Mouse (Mus musculus) megakaryocyte, embryonic 14.5 days (primary cell): Measurements from ENCODE around the gene Atp6v0a1. TPM values are rescaled to one million over a fixed set of nuclear protein-coding genes. Genes with fewer than 3 reads are reported as not detected.

Source experiments
- H3K27me3 ChIP-seq: replicated peaks from 2 replicates; pipeline ENCODE3; 2012; ENCODE audit warnings: inconsistent platforms
- H3K36me3 ChIP-seq: replicated peaks from 2 replicates; pipeline ENCODE3; 2012; ENCODE audit warnings: low read length, inconsistent platforms, mixed read lengths
- H3K4me1 ChIP-seq: 2 replicates; pipeline ENCODE4 v1.6.1; 2012; ENCODE audit warnings: inconsistent platforms
- H3K4me3 ChIP-seq: replicated peaks from 2 replicates; pipeline ENCODE3; 2012; ENCODE audit warnings: moderate library complexity, mild to moderate bottlenecking, inconsistent platforms
- H3K9me3 ChIP-seq: 2 replicates; pipeline ENCODE4 v1.6.1; 2012; ENCODE audit warnings: inconsistent platforms
- FLI1 ChIP-seq: IDR thresholded peaks from 2 replicates; pipeline ENCODE4 v1.6.1; 2012; ENCODE audit warnings: low read length, inconsistent platforms, mixed read lengths
- GATA1 ChIP-seq: IDR thresholded peaks from 3 replicates; pipeline ENCODE4 v1.6.1; 2012; ENCODE audit warnings: mixed read lengths, low read length, inconsistent platforms, borderline replicate concordance
- polyA plus RNA-seq: library from polyadenylated mRNA; stranded (reverse); fragments of >175 nt; gene quantifications from 2 replicates; pipeline ENCODE4 v1.2.3, GENCODE M21; 2012; ENCODE audit warnings: low replicate concordance; ENCODE audit not compliant: insufficient read depth

The Atp6v0a1 gene
- polyA plus RNA-seq, 1 experiment = 90.5 TPM

DNA sequence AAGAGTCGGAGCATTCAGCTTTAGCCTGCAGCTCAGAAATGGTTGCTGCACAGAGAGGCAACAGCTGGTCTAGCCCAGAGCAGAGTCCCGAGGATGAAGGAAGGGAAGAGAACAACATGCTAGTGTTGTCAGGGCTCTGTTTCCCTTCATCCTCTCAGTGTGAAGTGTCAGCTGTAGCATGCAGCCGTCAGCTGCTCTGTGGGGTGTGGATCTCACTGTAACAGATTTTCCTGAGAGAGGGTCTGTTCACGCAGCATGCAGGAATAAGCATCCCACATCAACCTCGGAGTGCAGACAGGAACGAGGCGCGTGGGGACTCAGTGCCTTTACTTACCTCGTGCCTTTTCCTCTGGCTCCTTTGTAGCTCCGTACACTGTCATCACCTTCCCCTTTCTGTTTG lies 28.5 kb downstream of the Atp6v0a1 start:
- TF ChIP-seq GATA1 (no peak), FLI1 (no peak)
- Histone ChIP-seq H3K4me3 (no peak overlapping the region), H3K9me3 (no peaks in the 10 kb centered on the region), H3K36me3 (peaks cover 100% of the 10 kb centered on the region), H3K4me1 (peaks cover 15% of the 10 kb centered on the region; the same call in 1 of the 2 replicates), H3K27me3 (no peaks in the 10 kb centered on the region)

DNA sequence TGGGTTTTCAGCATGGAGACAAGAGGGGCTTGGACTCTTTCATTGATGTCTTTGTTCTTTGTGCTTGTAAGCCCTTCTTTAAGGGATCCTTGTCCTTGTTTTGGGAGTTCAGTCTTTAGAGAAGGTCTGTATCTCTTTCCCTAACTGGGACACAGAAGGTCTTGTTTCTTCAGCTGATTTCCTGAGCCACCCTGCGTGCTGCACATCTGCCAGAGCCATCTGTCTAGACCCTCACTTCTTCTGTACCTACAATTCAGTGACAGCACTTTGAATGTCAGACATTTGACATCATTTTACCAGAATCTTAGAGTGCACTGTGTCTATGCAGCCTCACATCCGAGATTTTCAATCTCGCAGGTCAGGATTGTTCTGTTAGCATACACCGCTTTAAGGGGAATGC lies 36.6 kb downstream of the Atp6v0a1 start:
- TF ChIP-seq FLI1 = no peak
- TF ChIP-seq GATA1 = no peak
- Histone ChIP-seq H3K27me3 (no peaks in the 10 kb centered on the region), H3K9me3 (no peaks in the 10 kb centered on the region), H3K4me3 (no peak overlapping the region), H3K4me1 (peaks cover 70% of the 10 kb centered on the region), H3K36me3 (peaks cover 100% of the 10 kb centered on the region)

DNA sequence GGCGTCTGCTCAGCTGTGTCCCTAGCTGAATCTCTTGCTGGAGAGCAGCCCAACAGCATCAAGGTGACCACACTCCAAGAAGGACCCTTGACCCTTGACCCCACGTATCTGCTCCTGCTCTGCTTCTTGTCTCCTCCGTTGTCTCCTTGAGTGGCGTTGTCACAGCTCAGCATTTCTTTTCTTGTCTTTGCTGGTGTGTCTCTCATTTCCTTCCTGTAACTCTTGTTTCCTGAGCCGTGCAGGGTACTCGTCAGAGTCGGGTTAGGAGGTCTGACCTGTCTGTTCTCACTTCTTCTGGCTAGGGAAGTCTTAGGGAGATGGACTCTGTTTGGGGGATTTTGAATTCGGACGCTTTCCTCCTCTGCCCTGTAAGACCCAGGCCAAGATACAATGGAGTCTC lies 37.2 kb downstream of the Atp6v0a1 start:
- H3K27me3 ChIP-seq = no peaks in the 10 kb centered on the region
- H3K4me1 ChIP-seq = peaks cover 76% of the 10 kb centered on the region
- H3K4me3 ChIP-seq = peak overlapping the region; percentile 76
- no peak for TF ChIP-seq FLI1
- no peak for TF ChIP-seq GATA1
- H3K36me3 ChIP-seq = peaks cover 100% of the 10 kb centered on the region
- H3K9me3 ChIP-seq = no peaks in the 10 kb centered on the region

DNA sequence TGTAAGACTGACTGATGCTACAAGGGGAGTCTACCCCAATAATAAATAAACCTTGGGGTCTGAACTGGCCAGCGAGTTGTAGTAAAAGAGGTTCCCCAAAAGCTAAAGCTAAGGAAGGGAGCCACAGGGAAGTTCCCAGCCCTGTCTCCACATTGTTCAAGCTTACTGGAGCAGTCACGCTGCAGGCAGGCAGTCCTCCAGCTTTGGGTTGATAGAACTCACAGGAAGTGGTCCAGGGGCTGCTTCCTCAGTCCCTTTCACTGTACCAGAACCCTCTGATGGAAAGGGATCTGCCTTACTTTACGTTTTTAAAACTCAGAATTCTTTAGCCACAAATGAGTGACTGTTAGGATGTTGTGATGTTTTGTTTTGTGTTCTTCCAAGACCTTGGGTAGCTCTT lies 38.2 kb downstream of the Atp6v0a1 start:
- TF ChIP-seq FLI1 (no peak), GATA1 (no peak)
- peaks cover 100% of the 10 kb centered on the region for H3K36me3 ChIP-seq
- H3K9me3 ChIP-seq = peaks cover 2% of the 10 kb centered on the region; the same call in 1 of the 2 replicates
- H3K4me1 ChIP-seq = peaks cover 83% of the 10 kb centered on the region
- no peaks in the 10 kb centered on the region for H3K27me3 ChIP-seq
- H3K4me3 ChIP-seq = peak overlapping the region; percentile 12

DNA sequence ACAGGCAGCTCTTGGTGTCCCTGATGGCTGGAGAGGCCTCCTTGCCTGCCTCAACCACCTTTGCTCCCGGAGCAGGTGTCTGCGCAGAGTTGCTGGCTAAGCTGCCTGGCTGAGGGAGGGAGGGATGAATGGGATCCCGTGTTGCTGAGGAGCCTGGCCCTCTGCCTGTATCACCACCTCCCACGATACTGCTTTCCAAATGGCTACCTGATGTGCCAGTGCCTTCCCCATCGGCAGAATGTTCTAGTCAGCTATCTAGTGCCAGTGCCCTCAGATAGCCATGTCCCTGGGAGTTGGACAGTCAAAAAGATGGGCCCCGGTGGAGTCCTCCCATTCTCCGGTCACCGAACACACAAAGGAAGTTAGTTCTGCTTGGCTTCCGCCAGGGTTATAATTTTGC lies 41.1 kb downstream of the Atp6v0a1 start:
- H3K4me3 ChIP-seq = no peak overlapping the region
- peaks cover 100% of the 10 kb centered on the region for H3K36me3 ChIP-seq
- TF ChIP-seq GATA1 = no peak
- no peak for TF ChIP-seq FLI1
- peaks cover 13% of the 10 kb centered on the region for H3K9me3 ChIP-seq
- H3K27me3 ChIP-seq = no peaks in the 10 kb centered on the region
- H3K4me1 ChIP-seq = peaks cover 84% of the 10 kb centered on the region

DNA sequence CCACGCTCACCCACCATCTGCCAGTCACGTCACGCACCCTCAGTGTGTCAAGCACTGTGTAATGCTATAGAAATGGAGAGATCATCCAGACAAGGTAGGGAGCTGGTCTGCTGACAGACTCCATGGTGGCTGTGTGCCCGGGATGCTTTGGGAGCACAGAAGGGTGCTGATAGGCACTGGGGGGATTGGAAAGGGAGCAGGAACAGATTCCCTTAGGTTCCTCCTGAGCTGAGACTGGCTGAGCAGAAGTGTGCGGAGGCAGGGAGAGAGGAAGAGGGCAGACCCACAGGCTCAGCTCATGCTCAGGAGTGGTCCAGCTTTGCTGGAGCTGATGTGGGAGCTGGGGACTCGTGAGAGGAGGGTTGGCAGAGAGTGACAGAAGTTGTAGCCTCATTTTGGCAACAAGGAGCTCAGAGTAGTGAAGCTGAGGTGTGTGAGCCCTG lies 41.8 kb downstream of the Atp6v0a1 start:
- peaks cover 100% of the 10 kb centered on the region for H3K36me3 ChIP-seq

DNA sequence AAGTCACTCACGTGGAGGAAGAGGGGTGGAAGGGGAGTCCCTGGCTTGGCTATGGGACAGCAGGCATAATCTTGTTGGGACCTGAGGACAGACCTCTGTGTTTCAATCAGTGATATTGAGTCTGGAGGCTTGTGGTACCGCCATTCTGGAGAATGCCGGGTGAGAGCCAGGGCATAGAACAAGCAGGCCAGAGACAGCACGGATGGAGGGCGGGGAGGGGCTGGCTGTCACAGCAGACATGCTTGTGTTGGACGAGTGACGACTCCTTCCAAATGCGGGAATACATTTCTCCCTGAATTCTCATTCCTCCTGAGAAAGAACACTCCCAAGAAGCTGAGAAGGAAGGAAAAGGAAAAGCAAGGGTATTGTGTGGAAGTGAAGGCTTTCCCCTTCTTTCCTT lies 42.4 kb downstream of the Atp6v0a1 start:
- no peaks in the 10 kb centered on the region for H3K27me3 ChIP-seq
- H3K4me1 ChIP-seq = peaks cover 84% of the 10 kb centered on the region
- no peak overlapping the region for H3K4me3 ChIP-seq
- no peak for TF ChIP-seq GATA1
- no peak for TF ChIP-seq FLI1
- peaks cover 100% of the 10 kb centered on the region for H3K36me3 ChIP-seq
- peaks cover 13% of the 10 kb centered on the region for H3K9me3 ChIP-seq

More for the DNA sequence above, 41.8 kb downstream of the Atp6v0a1 start:
- H3K4me3 ChIP-seq = peak overlapping the region; percentile 2
- H3K9me3 ChIP-seq = peaks cover 13% of the 10 kb centered on the region
- no peaks in the 10 kb centered on the region for H3K27me3 ChIP-seq
- peaks cover 84% of the 10 kb centered on the region for H3K4me1 ChIP-seq
- no peak for TF ChIP-seq FLI1
- TF ChIP-seq GATA1 = no peak

DNA sequence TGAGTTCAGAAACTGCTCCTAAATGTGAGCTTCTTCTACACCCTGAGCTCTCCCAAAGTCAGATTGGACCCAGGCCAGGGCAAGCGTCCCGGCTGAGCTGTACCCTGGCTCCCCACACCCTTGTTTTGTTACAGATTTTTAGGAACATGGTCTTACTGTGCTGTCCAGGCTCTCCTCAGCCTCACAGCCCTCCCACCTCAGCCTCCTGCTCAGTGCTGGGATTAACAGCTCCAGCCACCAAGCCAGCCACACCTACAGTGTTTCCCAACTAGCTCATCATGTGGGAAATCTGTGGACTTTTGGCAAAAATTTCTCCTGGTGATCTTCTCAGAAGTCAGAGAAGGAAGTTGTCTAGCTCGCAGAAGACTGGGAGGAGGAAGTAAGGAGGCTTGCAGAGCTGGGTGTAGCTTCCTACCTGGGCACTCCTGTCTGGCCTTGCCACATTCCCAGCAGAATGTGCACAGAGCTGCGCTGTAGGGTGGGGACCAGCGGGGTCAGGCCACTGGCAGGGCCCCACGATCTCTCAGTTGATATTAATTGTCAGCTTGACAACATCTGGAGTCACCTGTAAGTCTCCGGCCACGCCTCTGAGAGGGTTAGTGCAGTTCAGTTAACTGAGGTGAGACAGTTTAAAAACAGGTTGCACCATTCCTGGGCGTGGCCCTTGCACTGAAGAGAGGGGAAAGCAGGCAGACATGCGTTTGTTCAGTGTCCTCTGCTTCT lies 43.7 kb downstream of the Atp6v0a1 start:
- H3K36me3 ChIP-seq = peaks cover 100% of the 10 kb centered on the region

DNA sequence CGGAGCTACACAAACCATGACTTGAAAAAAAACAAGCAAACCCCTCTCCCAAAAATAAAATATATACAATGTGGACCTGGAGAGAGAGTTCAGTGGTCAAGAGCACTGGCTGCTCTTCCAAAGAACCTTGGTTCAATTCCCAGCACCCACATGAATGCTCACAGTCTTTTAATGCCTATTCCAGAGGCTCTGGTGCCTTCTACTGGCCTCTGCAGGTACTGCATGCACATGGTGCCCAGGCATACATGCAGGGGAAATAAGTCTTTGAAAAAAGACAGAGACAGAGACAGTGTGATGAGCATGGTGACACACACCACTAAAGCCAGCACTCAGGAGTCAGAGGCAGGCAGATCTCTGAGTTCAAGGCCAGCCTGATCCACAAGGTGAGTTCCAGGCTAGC lies 44.7 kb downstream of the Atp6v0a1 start:
- no peak overlapping the region for H3K4me3 ChIP-seq
- H3K4me1 ChIP-seq = peaks cover 86% of the 10 kb centered on the region
- no peak for TF ChIP-seq GATA1
- no peak for TF ChIP-seq FLI1
- H3K36me3 ChIP-seq = peaks cover 100% of the 10 kb centered on the region
- H3K9me3 ChIP-seq = peaks cover 13% of the 10 kb centered on the region
- H3K27me3 ChIP-seq = no peaks in the 10 kb centered on the region

More for the DNA sequence above, 43.7 kb downstream of the Atp6v0a1 start:
- TF ChIP-seq FLI1 (no peak), GATA1 (no peak)
- H3K4me1 ChIP-seq = peaks cover 84% of the 10 kb centered on the region
- H3K9me3 ChIP-seq = peaks cover 13% of the 10 kb centered on the region
- no peak overlapping the region for H3K4me3 ChIP-seq
- no peaks in the 10 kb centered on the region for H3K27me3 ChIP-seq

DNA sequence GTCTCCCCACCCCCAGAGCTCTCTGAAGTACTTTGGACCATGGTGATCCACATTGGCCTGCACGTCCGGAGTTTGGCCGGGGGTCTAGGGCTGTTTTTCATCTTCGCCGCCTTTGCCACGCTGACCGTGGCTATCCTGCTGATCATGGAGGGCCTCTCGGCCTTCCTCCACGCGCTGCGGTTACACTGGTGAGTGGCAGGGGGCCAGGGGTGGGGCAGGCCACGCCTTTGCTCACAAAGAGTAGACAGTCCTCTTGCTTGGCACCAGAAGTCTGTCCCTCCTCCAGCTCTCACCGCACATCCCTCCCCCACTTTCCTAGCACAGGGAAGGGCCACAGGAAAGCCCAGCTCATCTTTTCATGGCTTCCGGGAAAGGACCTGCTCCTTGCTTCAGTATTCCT lies 46.2 kb downstream of the Atp6v0a1 start:
- peaks cover 88% of the 10 kb centered on the region for H3K4me1 ChIP-seq
- H3K4me3 ChIP-seq = no peak overlapping the region
- H3K27me3 ChIP-seq = no peaks in the 10 kb centered on the region
- H3K36me3 ChIP-seq = peaks cover 100% of the 10 kb centered on the region
- peaks cover 13% of the 10 kb centered on the region for H3K9me3 ChIP-seq
- TF ChIP-seq GATA1 (no peak), FLI1 (no peak)

DNA sequence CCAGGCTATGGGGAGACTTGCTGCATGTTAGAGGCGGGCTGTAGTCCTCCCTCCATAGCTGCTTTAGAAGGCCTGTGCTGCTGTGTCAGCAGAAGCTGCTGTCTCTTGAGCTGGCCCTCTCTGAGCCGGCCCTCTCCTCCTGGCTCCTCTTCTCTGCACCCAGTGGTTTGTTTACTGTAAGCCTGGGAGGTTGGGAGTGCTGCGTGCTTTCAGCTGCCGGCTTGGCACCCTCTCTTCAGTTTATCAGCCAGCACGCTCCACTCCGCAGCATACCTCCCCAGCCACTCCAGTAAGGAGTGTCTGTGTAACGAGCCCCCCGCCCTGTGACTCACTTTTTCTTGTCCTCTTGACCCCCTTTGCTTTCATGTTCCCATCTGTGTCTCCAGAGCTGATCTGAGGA lies 47.6 kb downstream of the Atp6v0a1 start:
- TF ChIP-seq FLI1 = no peak
- TF ChIP-seq GATA1 = no peak
- peaks cover 91% of the 10 kb centered on the region for H3K4me1 ChIP-seq
- H3K9me3 ChIP-seq = peaks cover 13% of the 10 kb centered on the region
- H3K4me3 ChIP-seq = no peak overlapping the region
- no peaks in the 10 kb centered on the region for H3K27me3 ChIP-seq
- H3K36me3 ChIP-seq = peaks cover 99% of the 10 kb centered on the region
